Mouse (Mus musculus) liver, postnatal 0 days (tissue): ENCODE measurements around the gene Krt6a. TPM values are rescaled to one million over a fixed set of nuclear protein-coding genes. Genes with fewer than 3 reads are reported as not detected.

ENCODE experiments used
- ATAC-seq: fragments of 200-750 bp; cut with Nextera tagmentation; 2 replicates; pipeline ENCODE4 v1.8.0; 2017; ENCODE audit warnings: mild to moderate bottlenecking, moderate library complexity
- DNase-seq: peaks from one replicate; pipeline ENCODE4 v3.0.0-alpha.2; 2016
- H3K27ac ChIP-seq: fragments of 300-500 bp; sonication (generic); 2 replicates; pipeline ENCODE4 v1.5.1; 2014; ENCODE audit warnings: antibody characterized with exemption, moderate library complexity, mild to moderate bottlenecking, low read depth
- H3K27me3 ChIP-seq: fragments of 300-500 bp; sonication (generic); 2 replicates; pipeline ENCODE4 v1.6.1; 2014; ENCODE audit warnings: low read length, control low read depth, mixed read lengths; ENCODE audit not compliant: insufficient read depth
- H3K36me3 ChIP-seq: fragments of 300-500 bp; sonication (generic); replicated peaks from 2 replicates; pipeline ENCODE4 v1.6.1; 2014; ENCODE audit warnings: mild to moderate bottlenecking, control low read depth, low read length, moderate library complexity, mixed read lengths; ENCODE audit not compliant: insufficient read depth
- H3K4me1 ChIP-seq: fragments of 300-500 bp; sonication (generic); 2 replicates; pipeline ENCODE4 v1.6.1; 2014; ENCODE audit warnings: antibody characterized with exemption, mild to moderate bottlenecking, control low read depth; ENCODE audit not compliant: insufficient read depth
- H3K4me2 ChIP-seq: fragments of 300-500 bp; sonication (generic); 2 replicates; pipeline ENCODE4 v1.6.1; 2014; ENCODE audit warnings: low read depth, mild to moderate bottlenecking, low read length, moderate library complexity, mixed read lengths
- H3K4me3 ChIP-seq: fragments of 300-500 bp; sonication (generic); 2 replicates; pipeline ENCODE4 v1.5.1; 2014; ENCODE audit warnings: low read depth, low read length
- H3K9ac ChIP-seq: fragments of 300-500 bp; sonication (generic); replicated peaks from 2 replicates; pipeline ENCODE4 v1.6.1; 2014; ENCODE audit warnings: mild to moderate bottlenecking, moderate library complexity
- H3K9me3 ChIP-seq: fragments of 300-500 bp; sonication (generic); 2 replicates; pipeline ENCODE4 v1.6.1; 2016; ENCODE audit warnings: mild to moderate bottlenecking, control low read depth, low read length, mixed read lengths
- CTCF ChIP-seq: sonication (generic); IDR thresholded peaks from 2 replicates; pipeline ENCODE4 v1.5.1; 2016; ENCODE audit warnings: antibody characterized with exemption, low read depth
- EP300 ChIP-seq: IDR thresholded peaks from 2 replicates; pipeline ENCODE4 v1.6.1; 2016; ENCODE audit warnings: antibody characterized with exemption, low read depth, mild to moderate bottlenecking
- WGBS: fragments of 180-500 bp; shearing (Covaris S2); extraction: QIAGEN DNeasy Blood & Tissue Kit; methylation state at CpG from one replicate; pipeline ENCODE4 v1.1.7; 2014; ENCODE audit not compliant: insufficient replicate concordance; 5-methylcytosine and 5-hydroxymethylcytosine counted together
- microRNA-seq: library from miRNA; unstranded; fragments of <30 nt; microRNA quantifications from one replicate; pipeline ENCODE4, GENCODE M21; 2016
- polyA plus RNA-seq: library from polyadenylated mRNA; unstranded; fragments of >200 nt; fragmentation: Nextera tagmentation; extraction: Ambion mirVana; gene quantifications from 2 replicates; pipeline ENCODE4 v1.2.1, GENCODE M21; 2015

The Krt6a gene
- polyA plus RNA-seq, 1 experiment from 2014 or later = not detected

- no peak for DNase-seq
- TF ChIP-seq EP300 = no peak
- TF ChIP-seq CTCF = no peak
- no peak for ATAC-seq
These were observed 41.3 kb downstream of the Krt6a start for GRCm38 (mm10) chr15:101652736-101653265.

GRCm38 (mm10) chr15:101647280-101647679, 46.8 kb downstream of the Krt6a start, which contains the start of gene Gm5478:
TSS of gene Gm5478 (minus strand) at chr15:101647380.
- Histone ChIP-seq H3K9me3 (no peaks in the 10 kb centered on the region), H3K4me2 (no peak within 1 kb of the TSS), H3K36me3 (no peaks in the 10 kb centered on the region), H3K27me3 (no peaks in the 10 kb centered on the region), H3K27ac (no peak within 1 kb of the TSS), H3K9ac (no peak within 1 kb of the TSS), H3K4me1 (no peaks in the 10 kb centered on the region), H3K4me3 (no peak within 1 kb of the TSS)
- 68% methylated on average over 3 of the region's 3 CpGs for WGBS
- DNase-seq (no peak), ATAC-seq (no peak)
- TF ChIP-seq EP300 = no peak
- no peak for TF ChIP-seq CTCF

More at GRCm38 (mm10) chr15:101652736-101653265, 41.3 kb downstream of the Krt6a start:
- H3K4me2 ChIP-seq = no peak overlapping the region
- H3K9me3 ChIP-seq = no peaks in the 10 kb centered on the region
- H3K4me3 ChIP-seq = no peak overlapping the region
- H3K27ac ChIP-seq = no peak overlapping the region
- no peaks in the 10 kb centered on the region for H3K36me3 ChIP-seq
- no peaks in the 10 kb centered on the region for H3K27me3 ChIP-seq
- H3K4me1 ChIP-seq = no peaks in the 10 kb centered on the region
- H3K9ac ChIP-seq = no peak overlapping the region
- 74% methylated on average over 5 of the region's 5 CpGs for WGBS

Small RNA genes within 50 kb of the gene (microRNA-seq; reads per million reads assigned to microRNA genes)
- gene Gm44323 = not detected
- gene Gm44342 = not detected
- not detected for gene Gm44383
- not detected for gene Gm44479

Other genes starting within 250 kb of the Krt6a start
- gene Krt88, start 246.6 kb downstream of the Krt6a start, polyA plus RNA-seq = not detected in 2 replicates
- not detected in 2 replicates for gene Krt81, start 230.6 kb downstream of the Krt6a start, polyA plus RNA-seq
- gene Krt86, start 220.8 kb downstream of the Krt6a start, polyA plus RNA-seq = not detected in 2 replicates
- gene Krt83, start 202.8 kb downstream of the Krt6a start, polyA plus RNA-seq = 0.33 and 0.58 TPM in 2 replicates
- gene Gm49425, start 177.0 kb downstream of the Krt6a start, polyA plus RNA-seq = not detected in 2 replicates
- gene Krt84, start 161.5 kb downstream of the Krt6a start, polyA plus RNA-seq = not detected in 2 replicates
- not detected in 2 replicates for gene Krt82, start 143.6 kb downstream of the Krt6a start, polyA plus RNA-seq
- gene Krt90, start 131.4 kb downstream of the Krt6a start, polyA plus RNA-seq = not detected in 2 replicates
- gene Krt75, start 120.4 kb downstream of the Krt6a start, polyA plus RNA-seq = not detected in 2 replicates
- not detected in 2 replicates for gene Gm5414, start 66.1 kb downstream of the Krt6a start, polyA plus RNA-seq
- not detected in 2 replicates for gene Gm5478, start 46.9 kb downstream of the Krt6a start, polyA plus RNA-seq
- gene Krt6b, start 14.0 kb downstream of the Krt6a start, polyA plus RNA-seq = not detected in 2 replicates
- gene Krt5, start 18.6 kb upstream of the Krt6a start, polyA plus RNA-seq = not detected in 2 replicates
- gene Krt71, start 48.8 kb upstream of the Krt6a start, polyA plus RNA-seq = not detected in 2 replicates
- not detected in 2 replicates for gene Krt72, start 92.2 kb upstream of the Krt6a start, polyA plus RNA-seq
- not detected in 2 replicates for gene Krt73, start 108.0 kb upstream of the Krt6a start, polyA plus RNA-seq
- gene Krt2, start 123.9 kb upstream of the Krt6a start, polyA plus RNA-seq = not detected in 2 replicates
- not detected in 2 replicates for gene Krt1, start 156.5 kb upstream of the Krt6a start, polyA plus RNA-seq
- not detected in 2 replicates for gene Krt77, start 175.4 kb upstream of the Krt6a start, polyA plus RNA-seq
- gene Krt76, start 198.6 kb upstream of the Krt6a start, polyA plus RNA-seq = not detected in 2 replicates
- gene Krt4, start 230.4 kb upstream of the Krt6a start, polyA plus RNA-seq = 0.08 TPM in 1 of 2 replicates, not detected in the other
- not detected in 2 replicates for gene Krt79, start 246.0 kb upstream of the Krt6a start, polyA plus RNA-seq